Mouse (Mus musculus): ENCODE data around the gene Olfr591. TPM values are rescaled to one million over a fixed set of nuclear protein-coding genes. Genes with fewer than 3 reads are reported as not detected.
"Not testable (repeated sequence)": the region's sequence is repeated elsewhere in the genome, so short reads cannot be mapped to it uniquely, and the experiment has no call there.

Olfr591 gene
- total RNA-seq (2014; rRNA removed) (not detected in 2 replicates), polyA plus RNA-seq (2015; fragmentation: Nextera tagmentation; extraction: Ambion mirVana) (not detected in 2 replicates)

- DNase-seq (ENCODE audit: low spot score) (no peak), ATAC-seq (no peak)
- no peak for TF ChIP-seq CTCF (IDR thresholded peaks at IDR 0.05; ENCODE audit: low read depth)
- Histone ChIP-seq H3K27ac (no peak within 1 kb of the TSS), H3K9ac (replicated peaks; ENCODE audit: low read length) (no peak within 1 kb of the TSS), H3K27me3 (ENCODE audit: insufficient read depth, low read length) (no peaks in the 10 kb centered on the region), H3K4me3 (ENCODE audit: low read length) (no peak within 1 kb of the TSS), H3K36me3 (ENCODE audit: insufficient read depth, low read length) (no peaks in the 10 kb centered on the region), H3K4me2 (ENCODE audit: low read depth, low read length) (no peak within 1 kb of the TSS), H3K4me1 (ENCODE audit: insufficient read depth, low read length) (no peaks in the 10 kb centered on the region), H3K9me3 (ENCODE audit: low read length) (peaks cover 7% of the 10 kb centered on the region; the same call in 1 of the 2 replicates)
- 84% methylated on average over 1 of the region's 1 CpGs for WGBS
Measured at GRCm38 (mm10) chr7:103178240-103178639, at the start of gene Olfr591. Gene Olfr591 (minus strand): TSS chr7:103178340.

- no peak for DNase-seq (ENCODE audit: low spot score)
- Histone ChIP-seq H3K27ac (no peak within 1 kb of the TSS), H3K4me1 (ENCODE audit: insufficient read depth, low read length) (no peaks in the 10 kb centered on the region), H3K9ac (replicated peaks; ENCODE audit: low read length) (no peak within 1 kb of the TSS), H3K36me3 (ENCODE audit: insufficient read depth, low read length) (no peaks in the 10 kb centered on the region), H3K4me2 (ENCODE audit: low read depth, low read length) (no peak within 1 kb of the TSS), H3K27me3 (ENCODE audit: insufficient read depth, low read length) (no peaks in the 10 kb centered on the region), H3K4me3 (ENCODE audit: low read length) (no peak within 1 kb of the TSS), H3K9me3 (ENCODE audit: low read length) (no peaks in the 10 kb centered on the region)
- no peak for ATAC-seq
- TF ChIP-seq CTCF (IDR thresholded peaks at IDR 0.05; ENCODE audit: low read depth) = no peak
Measured at GRCm38 (mm10) chr7:103216696-103217095, 38.6 kb upstream of the Olfr591 start, which contains the start of gene Olfr594. Gene Olfr594 (plus strand): TSS chr7:103216996.

- H3K4me3 ChIP-seq (ENCODE audit: low read length); H3K9me3 ChIP-seq (ENCODE audit: low read length); DNase-seq (ENCODE audit: low spot score); H3K9ac ChIP-seq (replicated peaks; ENCODE audit: low read length); H3K36me3 ChIP-seq (ENCODE audit: insufficient read depth, low read length); H3K4me2 ChIP-seq (ENCODE audit: low read depth, low read length); ATAC-seq; H3K4me1 ChIP-seq (ENCODE audit: insufficient read depth, low read length); H3K27me3 ChIP-seq (ENCODE audit: insufficient read depth, low read length); H3K27ac ChIP-seq: not testable (repeated sequence)
- WGBS = 92% methylated on average over 5 of the region's 5 CpGs
Measured at GRCm38 (mm10) chr7:103212050-103212449, 33.9 kb upstream of the Olfr591 start.

- TF ChIP-seq CTCF (IDR thresholded peaks at IDR 0.05; ENCODE audit: low read depth) = no peak
- H3K4me2 ChIP-seq (ENCODE audit: low read depth, low read length) = no peak within 1 kb of the TSS
- ATAC-seq (no peak), DNase-seq (ENCODE audit: low spot score) (no peak)
- no peak within 1 kb of the TSS for H3K27ac ChIP-seq
- no peaks in the 10 kb centered on the region for H3K4me1 ChIP-seq (ENCODE audit: insufficient read depth, low read length)
- H3K4me3 ChIP-seq (ENCODE audit: low read length) = no peak within 1 kb of the TSS
- no peaks in the 10 kb centered on the region for H3K27me3 ChIP-seq (ENCODE audit: insufficient read depth, low read length)
- H3K36me3 ChIP-seq (ENCODE audit: insufficient read depth, low read length) = no peaks in the 10 kb centered on the region
- no peak within 1 kb of the TSS for H3K9ac ChIP-seq (replicated peaks; ENCODE audit: low read length)
- 74% methylated on average over 1 of the region's 1 CpGs for WGBS
- H3K9me3 ChIP-seq (ENCODE audit: low read length) = no peaks in the 10 kb centered on the region
Measured at GRCm38 (mm10) chr7:103211562-103211961, 33.4 kb upstream of the Olfr591 start, which contains the start of gene Olfr593. Gene Olfr593 (plus strand): TSS chr7:103211862.

GRCm38 (mm10) chr7:103184503-103184902, 6.4 kb upstream of the Olfr591 start, which contains the start of gene Olfr592:
Gene Olfr592 (plus strand): TSS chr7:103184803.
- H3K27ac ChIP-seq; H3K27me3 ChIP-seq (ENCODE audit: insufficient read depth, low read length); ATAC-seq; H3K4me1 ChIP-seq (ENCODE audit: insufficient read depth, low read length); H3K9ac ChIP-seq (replicated peaks; ENCODE audit: low read length); H3K4me2 ChIP-seq (ENCODE audit: low read depth, low read length); DNase-seq (ENCODE audit: low spot score); H3K9me3 ChIP-seq (ENCODE audit: low read length); H3K36me3 ChIP-seq (ENCODE audit: insufficient read depth, low read length); H3K4me3 ChIP-seq (ENCODE audit: low read length): not testable (repeated sequence)
- 72% methylated on average over 1 of the region's 1 CpGs for WGBS

GRCm38 (mm10) chr7:103169697-103170096, 8.4 kb downstream of the Olfr591 start:
- no peak for TF ChIP-seq CTCF (IDR thresholded peaks at IDR 0.05; ENCODE audit: low read depth)
- no peak overlapping the region for H3K9ac ChIP-seq (replicated peaks; ENCODE audit: low read length)
- no peaks in the 10 kb centered on the region for H3K4me1 ChIP-seq (ENCODE audit: insufficient read depth, low read length)
- no peaks in the 10 kb centered on the region for H3K9me3 ChIP-seq (ENCODE audit: low read length)
- ATAC-seq = no peak
- no peak overlapping the region for H3K4me2 ChIP-seq (ENCODE audit: low read depth, low read length)
- no peak overlapping the region for H3K4me3 ChIP-seq (ENCODE audit: low read length)
- H3K27ac ChIP-seq = no peak overlapping the region
- no peak for DNase-seq (ENCODE audit: low spot score)
- H3K27me3 ChIP-seq (ENCODE audit: insufficient read depth, low read length) = no peaks in the 10 kb centered on the region
- WGBS = 79% methylated on average over 5 of the region's 5 CpGs
- H3K36me3 ChIP-seq (ENCODE audit: insufficient read depth, low read length) = no peaks in the 10 kb centered on the region

- no peak for TF ChIP-seq CTCF (IDR thresholded peaks at IDR 0.05; ENCODE audit: low read depth)
- ATAC-seq (no peak), DNase-seq (ENCODE audit: low spot score) (no peak)
- Histone ChIP-seq H3K27ac (no peak within 1 kb of the TSS), H3K4me1 (ENCODE audit: insufficient read depth, low read length) (no peaks in the 10 kb centered on the region), H3K9me3 (ENCODE audit: low read length) (no peaks in the 10 kb centered on the region), H3K4me3 (ENCODE audit: low read length) (no peak within 1 kb of the TSS), H3K36me3 (ENCODE audit: insufficient read depth, low read length) (no peaks in the 10 kb centered on the region), H3K9ac (replicated peaks; ENCODE audit: low read length) (no peak within 1 kb of the TSS), H3K4me2 (ENCODE audit: low read depth, low read length) (no peak within 1 kb of the TSS), H3K27me3 (ENCODE audit: insufficient read depth, low read length) (no peaks in the 10 kb centered on the region)
- WGBS = 64% methylated on average over 2 of the region's 2 CpGs
Measured at GRCm38 (mm10) chr7:103156256-103156655, 21.9 kb downstream of the Olfr591 start, which contains the start of gene Olfr589. Gene Olfr589 (minus strand): TSS chr7:103156356.
